In genomic region chr7:30736211-30736610, GRCm38 (mm10) we compare ENCODE assay signal across 37 mouse cellular contexts. TPM values are rescaled to one million over a fixed set of nuclear protein-coding genes. Genes with fewer than 3 reads are reported as not detected.
A peak's percentile ranks its signal among the peaks of the same experiment; 100 is the strongest.
DNase-seq lines count a peak whose midpoint lies in the region; ATAC-seq and TF ChIP-seq lines count a peak whose summit lies in the region.
"Had no signal": no experiment of that assay in that cellular context is flagged by ENCODE, and none has a peak within 500 bp of the region (broad histone marks: within the 10 kb centered on the region; RNA-seq: fewer than 3 reads in every experiment).

No protein-coding gene starts in this region.

- no peak overlapping the region for H3K4me2 ChIP-seq in hindbrain, embryonic 11.5 days (replicated peaks; ENCODE audit: low read depth, low read length)
- H3K4me2 ChIP-seq: embryonic facial prominence, embryonic 12.5 days; embryonic facial prominence, embryonic 15.5 days; heart, embryonic 11.5 days; hindbrain, embryonic 14.5 days had no signal

- H3K27ac ChIP-seq in hindbrain, embryonic 11.5 days (ENCODE audit: low read depth, low read length), result no peak overlapping the region
- H3K27ac ChIP-seq: embryonic facial prominence, embryonic 12.5 days; embryonic facial prominence, embryonic 15.5 days; gastrocnemius, adult 2 months; hindbrain, embryonic 10.5 days; hindbrain, embryonic 14.5 days; hindbrain, postnatal 0 days had no signal

- TF ChIP-seq CTCF in E14TG2a.4 (conservative IDR thresholded peaks at IDR 0.05; ENCODE audit: low read length), result peak; percentile 27; the same call in 1 of the 2 replicates

- peaks cover 57% of the 10 kb centered on the region for H3K36me3 ChIP-seq in E14TG2a.4 (ENCODE audit: insufficient read depth, low read length)
- H3K36me3 ChIP-seq in hindbrain, embryonic 11.5 days (ENCODE audit: control insufficient read depth, insufficient read depth, low read length), result no peaks in the 10 kb centered on the region

- intact Hi-C loops in heart, postnatal 14 days (cut with DNase I), result loop anchor here (10.0 kb wide), 1 partner anchor 119 kb away; the partner anchor contains the start of gene Ffar3

- WGBS in hindbrain, embryonic 11.5 days, result 91% methylated on average over 3 of the region's 3 CpGs

- no peak overlapping the region for H3K9ac ChIP-seq in hindbrain, embryonic 11.5 days (ENCODE audit: low read depth, low read length)
- H3K9ac ChIP-seq: embryonic facial prominence, embryonic 12.5 days; embryonic facial prominence, embryonic 15.5 days; forebrain, postnatal 0 days; hindbrain, embryonic 14.5 days had no signal

- H3K4me3 ChIP-seq in E14TG2a.4 (replicated peaks; ENCODE audit: low read length), result no peak overlapping the region
- H3K4me3 ChIP-seq in hindbrain, embryonic 11.5 days (ENCODE audit: low read depth, low read length), result no peak overlapping the region
- H3K4me3 ChIP-seq: embryonic facial prominence, embryonic 12.5 days; embryonic facial prominence, embryonic 15.5 days; gastrocnemius, adult 2 months; hindbrain, embryonic 10.5 days had no signal

- peak; percentile 42 for DNase-seq in layer of hippocampus, adult 9-11 months
- no peak for DNase-seq in layer of hippocampus, postnatal 14 days (ENCODE audit: low spot score in 2 of 2)
- peak; percentile 37 for DNase-seq in T-cell, adult 2 months (ENCODE audit: low spot score)
- peak; percentile 26 to 55 for DNase-seq in natural killer cell, adult 2 months (ENCODE audit: low spot score in 2 of 2)
- no peak for DNase-seq in kidney, postnatal 4 days
- no peak for DNase-seq in hindbrain, embryonic 11.5 days (ENCODE audit: low spot score)
- no peak for DNase-seq in heart, postnatal 14 days
- DNase-seq: adrenal gland, adult 8-10 months; adrenal gland, postnatal 25 days; B cell, adult 2 months; cerebellum, adult 11 months; cerebellum, adult 2 months; cerebellum, adult 9-11 months; cerebellum, postnatal 25 days; forebrain, postnatal 0 days; gastrocnemius, adult 2 months; gastrocnemius, postnatal 14 days; heart, adult 11 months; heart, postnatal 36 days had no signal

- peaks cover 9% of the 10 kb centered on the region; the same call in 1 of the 2 replicates for H3K4me1 ChIP-seq in E14TG2a.4 (replicated peaks; ENCODE audit: low read depth, low read length)
- H3K4me1 ChIP-seq in hindbrain, embryonic 11.5 days (replicated peaks; ENCODE audit: control insufficient read depth, insufficient read depth, low read length), result no peaks in the 10 kb centered on the region
- H3K4me1 ChIP-seq: embryonic facial prominence, embryonic 12.5 days had no signal

- H3K9me3 ChIP-seq in E14TG2a.4 (ENCODE audit: low read length), result no peaks in the 10 kb centered on the region
- no peaks in the 10 kb centered on the region for H3K9me3 ChIP-seq in hindbrain, embryonic 11.5 days (ENCODE audit: control insufficient read depth, low read length)
- H3K9me3 ChIP-seq: embryonic facial prominence, embryonic 12.5 days; embryonic facial prominence, embryonic 15.5 days; G1E; hindbrain, embryonic 10.5 days had no signal

- ATAC-seq in hindbrain, embryonic 11.5 days (ENCODE audit: low FRiP score), result no peak
- ATAC-seq: activated CD4-positive, CD25-positive, alpha-beta regulatory T cell, adult 4 months; forebrain, embryonic 14.5 days; forebrain, postnatal 0 days; hindbrain, postnatal 0 days; Patski had no signal

- H3K27me3 ChIP-seq in E14TG2a.4 (ENCODE audit: insufficient read depth, low read length), result no peaks in the 10 kb centered on the region
- H3K27me3 ChIP-seq in hindbrain, embryonic 11.5 days (ENCODE audit: control insufficient read depth, insufficient read depth, low read length), result no peaks in the 10 kb centered on the region
- H3K27me3 ChIP-seq: embryonic facial prominence, embryonic 12.5 days; embryonic facial prominence, embryonic 15.5 days; Patski had no signal

RNA-seq across cellular contexts. Expression of gene Tmem147, which starts 6.9 kb away (rescaled TPM):
- 100 to 1,000 TPM; 127 to 143 TPM for total RNA-seq in layer of hippocampus, postnatal 14 days (2021)
- polyA plus RNA-seq in hindbrain, embryonic 11.5 days (2014; fragmentation: Nextera tagmentation; extraction: Ambion mirVana), result 143 and 160 TPM in 2 replicates
- 100 to 1,000 TPM; 238 to 243 TPM for total RNA-seq in heart, postnatal 14 days (2021)

RNA-seq across cellular contexts. Expression of gene Gapdhs, which starts 7.3 kb away (rescaled TPM):
- total RNA-seq in layer of hippocampus, postnatal 14 days (2021), result not detected
- 0.60 and 0.75 TPM in 2 replicates for polyA plus RNA-seq in hindbrain, embryonic 11.5 days (2014; fragmentation: Nextera tagmentation; extraction: Ambion mirVana)
- total RNA-seq in heart, postnatal 14 days (2021), result not detected
- total RNA-seq: adrenal gland, adult 8-10 months; adrenal gland, postnatal 25 days; common myeloid progenitor, adult 5-6 weeks; forebrain, postnatal 0 days; G1E; gastrocnemius, adult 2 months; gastrocnemius, postnatal 14 days; gastrocnemius, postnatal 4 days; heart, adult 8-10 months; heart, postnatal 36 days; hindbrain, postnatal 0 days had no signal
- polyA plus RNA-seq: activated CD4-positive, CD25-positive, alpha-beta regulatory T cell, adult 4 months; cerebellum, adult 2 months; frontal cortex, adult 2 months; G1E; heart, postnatal 0 days; intestine, embryonic 14.5 days had no signal

RNA-seq across cellular contexts. Expression of gene Sbsn, which starts 15.1 kb away (rescaled TPM):
- total RNA-seq in layer of hippocampus, postnatal 14 days (2021), result 10 to 100 TPM in 1 of 2 experiments, 1 to 10 TPM in 1; 6.8 to 10.7 TPM
- polyA plus RNA-seq in hindbrain, embryonic 11.5 days (2014; fragmentation: Nextera tagmentation; extraction: Ambion mirVana), result 0.39 and 0.42 TPM in 2 replicates
- 1 to 10 TPM; 4.3 to 5.5 TPM for total RNA-seq in heart, postnatal 14 days (2021)
- total RNA-seq: common myeloid progenitor, adult 5-6 weeks had no signal

RNA-seq across cellular contexts. Expression of gene Atp4a, which starts 24.2 kb away (rescaled TPM):
- total RNA-seq in layer of hippocampus, postnatal 14 days (2021), result 1 to 10 TPM in 1 of 2 experiments, under 1 TPM in 1; 0.79 to 1.4 TPM
- 0.65 and 1.4 TPM in 2 replicates for polyA plus RNA-seq in hindbrain, embryonic 11.5 days (2014; fragmentation: Nextera tagmentation; extraction: Ambion mirVana)
- under 1 TPM in 1 of 2 experiments, not detected in 1; 0.15 TPM for total RNA-seq in heart, postnatal 14 days (2021)
- total RNA-seq: gastrocnemius, postnatal 4 days had no signal
- polyA plus RNA-seq: activated CD4-positive, CD25-positive, alpha-beta regulatory T cell, adult 4 months; G1E; Patski had no signal

RNA-seq across cellular contexts. Expression of gene Dmkn, which starts 27.3 kb away (rescaled TPM):
- total RNA-seq in layer of hippocampus, postnatal 14 days (2021), result 1 to 10 TPM; 1.3 to 2.2 TPM
- 0.34 and 0.73 TPM in 2 replicates for polyA plus RNA-seq in hindbrain, embryonic 11.5 days (2014; fragmentation: Nextera tagmentation; extraction: Ambion mirVana)
- 1 to 10 TPM; 4.8 to 7.0 TPM for total RNA-seq in heart, postnatal 14 days (2021)
- polyA plus RNA-seq: embryonic facial prominence, embryonic 12.5 days; forebrain, embryonic 11.5 days; G1E had no signal

Comparison
In these comparisons a context has a peak if more than half of its experiments do, and no peak if none do; other contexts are left out.
1. DNase-seq: peak in layer of hippocampus, adult 9-11 months (single experiment), T-cell, adult 2 months (single experiment) and natural killer cell, adult 2 months (2 of 2); none in layer of hippocampus, postnatal 14 days (0 of 2), kidney, postnatal 4 days (0 of 2), hindbrain, embryonic 11.5 days (single experiment) and heart, postnatal 14 days (0 of 2).